Mouse (Mus musculus) forebrain, embryonic 10.5 days (tissue): ENCODE results near the gene Pex19. TPM values are rescaled to one million over a fixed set of nuclear protein-coding genes. Genes with fewer than 3 reads are reported as not detected.

Experiments used
- DNase-seq: peaks from one replicate; pipeline ENCODE4 v3.0.0-alpha.2; 2017; ENCODE audit warnings: low spot score; ENCODE audit errors: extremely low spot score
- H3K27ac ChIP-seq: fragments of 300-500 bp; sonication (generic); 2 replicates; pipeline ENCODE4 v1.5.1; 2016; ENCODE audit warnings: mild to moderate bottlenecking
- H3K27me3 ChIP-seq: fragments of 300-500 bp; sonication (generic); 2 replicates; pipeline ENCODE4 v1.6.1; 2016; ENCODE audit warnings: mild to moderate bottlenecking; ENCODE audit not compliant: poor library complexity, severe bottlenecking
- H3K36me3 ChIP-seq: fragments of 300-500 bp; sonication (generic); replicated peaks from 2 replicates; pipeline ENCODE4 v1.6.1; 2016; ENCODE audit warnings: mild to moderate bottlenecking, moderate library complexity
- H3K4me1 ChIP-seq: fragments of 300-500 bp; sonication (generic); 2 replicates; pipeline ENCODE4 v1.6.1; 2016
- H3K4me3 ChIP-seq: fragments of 300-500 bp; sonication (generic); 2 replicates; pipeline ENCODE4 v1.5.1; 2016; ENCODE audit warnings: mild to moderate bottlenecking, moderate library complexity
- H3K9me3 ChIP-seq: fragments of 300-500 bp; sonication (generic); 2 replicates; pipeline ENCODE4 v1.6.1; 2016; ENCODE audit warnings: mild to moderate bottlenecking, moderate library complexity
- WGBS: fragments of 180-500 bp; shearing (Covaris S2); methylation state at CpG from one replicate; pipeline ENCODE4 v1.1.7; 2016; 5-methylcytosine and 5-hydroxymethylcytosine counted together
- polyA plus RNA-seq: library from polyadenylated mRNA; unstranded; fragments of >200 nt; fragmentation: Nextera tagmentation; extraction: Ambion mirVana; gene quantifications from 2 replicates; pipeline ENCODE4 v1.2.1, GENCODE M21; 2016

Gene Pex19
- polyA plus RNA-seq, 1 experiment from 2014 or later: 159 TPM

- H3K4me1 ChIP-seq: no peaks in the 10 kb centered on the region
- no peak overlapping the region for H3K4me3 ChIP-seq
- no peak overlapping the region for H3K27ac ChIP-seq
- whole genome bisulfite sequencing: 95% methylated on average over 5 of the region's 5 CpGs
- H3K27me3 ChIP-seq: no peaks in the 10 kb centered on the region
- peaks cover 100% of the 10 kb centered on the region for H3K36me3 ChIP-seq
- no peak for DNase-seq
- H3K9me3 ChIP-seq: no peaks in the 10 kb centered on the region
Observed at GRCm38 (mm10) chr1:172116948-172117347, 9.6 kb upstream of the Pex19 start.

- Histone ChIP-seq H3K27me3 (no peaks in the 10 kb centered on the region), H3K9me3 (no peaks in the 10 kb centered on the region), H3K4me3 (no peak overlapping the region), H3K36me3 (peaks cover 98% of the 10 kb centered on the region), H3K4me1 (no peaks in the 10 kb centered on the region), H3K27ac (no peak overlapping the region)
- 84% methylated on average over 6 of the region's 6 CpGs for WGBS
- no peak for DNase-seq
Observed at GRCm38 (mm10) chr1:172119100-172119499, 7.5 kb upstream of the Pex19 start.

- Histone ChIP-seq H3K4me3 (no peak overlapping the region), H3K27ac (no peak overlapping the region), H3K9me3 (no peaks in the 10 kb centered on the region), H3K27me3 (no peaks in the 10 kb centered on the region), H3K4me1 (no peaks in the 10 kb centered on the region), H3K36me3 (peaks cover 92% of the 10 kb centered on the region)
- peak; percentile 33 for DNase-seq
- 65% methylated on average over 3 of the region's 3 CpGs for WGBS
Observed at GRCm38 (mm10) chr1:172119720-172120119, 6.8 kb upstream of the Pex19 start.

GRCm38 (mm10) chr1:172122671-172123070, 3.9 kb upstream of the Pex19 start:
- Histone ChIP-seq H3K27me3 (no peaks in the 10 kb centered on the region), H3K9me3 (no peaks in the 10 kb centered on the region), H3K4me3 (no peak overlapping the region), H3K4me1 (peaks cover 11% of the 10 kb centered on the region), H3K27ac (no peak overlapping the region), H3K36me3 (peaks cover 62% of the 10 kb centered on the region)
- DNase-seq: no peak
- WGBS: 84% methylated on average over 2 of the region's 2 CpGs

- H3K27ac ChIP-seq: no peak overlapping the region
- 82% methylated on average over 6 of the region's 6 CpGs for WGBS
- H3K4me1 ChIP-seq: peaks cover 14% of the 10 kb centered on the region
- H3K4me3 ChIP-seq: no peak overlapping the region
- no peaks in the 10 kb centered on the region for H3K27me3 ChIP-seq
- peaks cover 57% of the 10 kb centered on the region for H3K36me3 ChIP-seq
- DNase-seq: no peak
- H3K9me3 ChIP-seq: no peaks in the 10 kb centered on the region
Observed at GRCm38 (mm10) chr1:172124572-172124971, 2.0 kb upstream of the Pex19 start.

- Histone ChIP-seq H3K4me1 (peaks cover 14% of the 10 kb centered on the region), H3K27me3 (no peaks in the 10 kb centered on the region), H3K36me3 (peaks cover 56% of the 10 kb centered on the region), H3K4me3 (peak overlapping the region; percentile 85), H3K27ac (peak overlapping the region; percentile 91), H3K9me3 (no peaks in the 10 kb centered on the region)
- WGBS: 61% methylated on average over 5 of the region's 5 CpGs
- no peak for DNase-seq
Observed at GRCm38 (mm10) chr1:172127487-172127886, 932 bp downstream of the Pex19 start.

- no peaks in the 10 kb centered on the region for H3K27me3 ChIP-seq
- H3K36me3 ChIP-seq: peaks cover 56% of the 10 kb centered on the region
Observed at GRCm38 (mm10) chr1:172128563-172128962, 2.0 kb downstream of the Pex19 start.

GRCm38 (mm10) chr1:172129108-172129507, 2.6 kb downstream of the Pex19 start:
- H3K27ac ChIP-seq: no peak overlapping the region
- no peaks in the 10 kb centered on the region for H3K9me3 ChIP-seq
- 72% methylated on average over 2 of the region's 2 CpGs for WGBS
- no peak overlapping the region for H3K4me3 ChIP-seq
- H3K27me3 ChIP-seq: no peaks in the 10 kb centered on the region
- peaks cover 58% of the 10 kb centered on the region for H3K36me3 ChIP-seq
- DNase-seq: no peak
- peaks cover 14% of the 10 kb centered on the region for H3K4me1 ChIP-seq

More at GRCm38 (mm10) chr1:172128563-172128962, 2.0 kb downstream of the Pex19 start:
- Histone ChIP-seq H3K4me3 (no peak overlapping the region), H3K9me3 (no peaks in the 10 kb centered on the region), H3K4me1 (peaks cover 14% of the 10 kb centered on the region), H3K27ac (no peak overlapping the region)
- WGBS: 96% methylated on average over 15 of the region's 15 CpGs
- DNase-seq: no peak

- no peaks in the 10 kb centered on the region for H3K27me3 ChIP-seq
- WGBS: 92% methylated on average over 5 of the region's 5 CpGs
- H3K27ac ChIP-seq: no peak overlapping the region
- H3K36me3 ChIP-seq: peaks cover 65% of the 10 kb centered on the region
- no peak for DNase-seq
- H3K9me3 ChIP-seq: no peaks in the 10 kb centered on the region
- H3K4me3 ChIP-seq: no peak overlapping the region
- peaks cover 14% of the 10 kb centered on the region for H3K4me1 ChIP-seq
Observed at GRCm38 (mm10) chr1:172129780-172130179, 3.2 kb downstream of the Pex19 start.

GRCm38 (mm10) chr1:172132319-172132718, 5.8 kb downstream of the Pex19 start:
- peaks cover 85% of the 10 kb centered on the region for H3K36me3 ChIP-seq
- WGBS: 91% methylated on average over 7 of the region's 7 CpGs
- H3K9me3 ChIP-seq: no peaks in the 10 kb centered on the region
- no peak for DNase-seq
- no peaks in the 10 kb centered on the region for H3K27me3 ChIP-seq
- H3K4me3 ChIP-seq: no peak overlapping the region
- peaks cover 6% of the 10 kb centered on the region for H3K4me1 ChIP-seq
- H3K27ac ChIP-seq: no peak overlapping the region

- 89% methylated on average over 7 of the region's 7 CpGs for WGBS
- Histone ChIP-seq H3K27me3 (no peaks in the 10 kb centered on the region), H3K36me3 (peaks cover 82% of the 10 kb centered on the region), H3K27ac (no peak overlapping the region), H3K4me3 (no peak overlapping the region), H3K9me3 (no peaks in the 10 kb centered on the region), H3K4me1 (no peaks in the 10 kb centered on the region)
- no peak for DNase-seq
Observed at GRCm38 (mm10) chr1:172133535-172133934, 7.0 kb downstream of the Pex19 start.

GRCm38 (mm10) chr1:172134072-172134471, 7.5 kb downstream of the Pex19 start:
- no peak for DNase-seq
- WGBS: 93% methylated on average over 4 of the region's 4 CpGs
- Histone ChIP-seq H3K4me3 (no peak overlapping the region), H3K36me3 (peaks cover 76% of the 10 kb centered on the region), H3K27me3 (no peaks in the 10 kb centered on the region), H3K9me3 (no peaks in the 10 kb centered on the region), H3K27ac (no peak overlapping the region), H3K4me1 (no peaks in the 10 kb centered on the region)

GRCm38 (mm10) chr1:172140160-172140559, 13.6 kb downstream of the Pex19 start:
- no peaks in the 10 kb centered on the region for H3K27me3 ChIP-seq
- no peak overlapping the region for H3K4me3 ChIP-seq
- H3K36me3 ChIP-seq: peaks cover 16% of the 10 kb centered on the region
- H3K4me1 ChIP-seq: no peaks in the 10 kb centered on the region
- H3K27ac ChIP-seq: no peak overlapping the region
- H3K9me3 ChIP-seq: no peaks in the 10 kb centered on the region
- WGBS: 93% methylated on average over 2 of the region's 2 CpGs
- no peak for DNase-seq

- WGBS: 97% methylated on average over 1 of the region's 1 CpGs
- H3K4me1 ChIP-seq: no peaks in the 10 kb centered on the region
- H3K4me3 ChIP-seq: no peak overlapping the region
- no peak for DNase-seq
- no peaks in the 10 kb centered on the region for H3K9me3 ChIP-seq
- no peak overlapping the region for H3K27ac ChIP-seq
- H3K36me3 ChIP-seq: peaks cover 10% of the 10 kb centered on the region
- H3K27me3 ChIP-seq: no peaks in the 10 kb centered on the region
Observed at GRCm38 (mm10) chr1:172140825-172141224, 14.3 kb downstream of the Pex19 start.
